Mouse (Mus musculus): ENCODE measurements at regions not wholly inside any gene's neighbourhood (a gene's known extent, or its start where the extent isn't known, plus 50 kb on each side); places are given as distances from the start of the nearest gene placed in this dataset.
A peak's percentile ranks its signal among the peaks of the same experiment; 100 is the strongest.
"Not testable (repeated sequence)": the region's sequence is repeated elsewhere in the genome, so short reads cannot be mapped to it uniquely, and the experiment has no call there.

GRCm38 (mm10) chr12:114009391-114009790, 465.7 kb downstream of the Adam6a start:
- no peak for DNase-seq (ENCODE audit: low spot score)

- peak; percentile 17 for DNase-seq (ENCODE audit: low spot score)
Observed at GRCm38 (mm10) chr12:114012860-114013259, 469.2 kb downstream of the Adam6a start.

GRCm38 (mm10) chr12:114037011-114037410, 493.3 kb downstream of the Adam6a start:
- DNase-seq (ENCODE audit: low spot score): not testable (repeated sequence)

- peak; percentile 18 for DNase-seq (ENCODE audit: low spot score)
Observed at GRCm38 (mm10) chr12:114047991-114048390, 504.3 kb downstream of the Adam6a start.

GRCm38 (mm10) chr12:114053341-114053740, 509.6 kb downstream of the Adam6a start:
- no peak for DNase-seq (ENCODE audit: low spot score)

GRCm38 (mm10) chr12:114059615-114060014, 515.9 kb downstream of the Adam6a start:
- no peak for DNase-seq (ENCODE audit: low spot score)

- no peak for DNase-seq (ENCODE audit: low spot score)
Observed at GRCm38 (mm10) chr12:114067166-114067565, 523.5 kb downstream of the Adam6a start.

GRCm38 (mm10) chr12:114108731-114109130, 565.0 kb downstream of the Adam6a start:
- not testable (repeated sequence) for DNase-seq (ENCODE audit: low spot score)

GRCm38 (mm10) chr12:114134897-114135296, 591.2 kb downstream of the Adam6a start:
- DNase-seq (ENCODE audit: low spot score): no peak

GRCm38 (mm10) chr12:114148779-114149178, 605.1 kb downstream of the Adam6a start:
- no peak for DNase-seq (ENCODE audit: low spot score)

GRCm38 (mm10) chr12:114172305-114172704, 628.6 kb downstream of the Adam6a start:
- DNase-seq (ENCODE audit: low spot score): no peak

- no peak for DNase-seq (ENCODE audit: low spot score)
Observed at GRCm38 (mm10) chr12:114199521-114199920, 655.8 kb downstream of the Adam6a start.

GRCm38 (mm10) chr12:114222541-114222940, 678.8 kb downstream of the Adam6a start:
- DNase-seq (ENCODE audit: low spot score): no peak
